In the genomic region with DNA sequence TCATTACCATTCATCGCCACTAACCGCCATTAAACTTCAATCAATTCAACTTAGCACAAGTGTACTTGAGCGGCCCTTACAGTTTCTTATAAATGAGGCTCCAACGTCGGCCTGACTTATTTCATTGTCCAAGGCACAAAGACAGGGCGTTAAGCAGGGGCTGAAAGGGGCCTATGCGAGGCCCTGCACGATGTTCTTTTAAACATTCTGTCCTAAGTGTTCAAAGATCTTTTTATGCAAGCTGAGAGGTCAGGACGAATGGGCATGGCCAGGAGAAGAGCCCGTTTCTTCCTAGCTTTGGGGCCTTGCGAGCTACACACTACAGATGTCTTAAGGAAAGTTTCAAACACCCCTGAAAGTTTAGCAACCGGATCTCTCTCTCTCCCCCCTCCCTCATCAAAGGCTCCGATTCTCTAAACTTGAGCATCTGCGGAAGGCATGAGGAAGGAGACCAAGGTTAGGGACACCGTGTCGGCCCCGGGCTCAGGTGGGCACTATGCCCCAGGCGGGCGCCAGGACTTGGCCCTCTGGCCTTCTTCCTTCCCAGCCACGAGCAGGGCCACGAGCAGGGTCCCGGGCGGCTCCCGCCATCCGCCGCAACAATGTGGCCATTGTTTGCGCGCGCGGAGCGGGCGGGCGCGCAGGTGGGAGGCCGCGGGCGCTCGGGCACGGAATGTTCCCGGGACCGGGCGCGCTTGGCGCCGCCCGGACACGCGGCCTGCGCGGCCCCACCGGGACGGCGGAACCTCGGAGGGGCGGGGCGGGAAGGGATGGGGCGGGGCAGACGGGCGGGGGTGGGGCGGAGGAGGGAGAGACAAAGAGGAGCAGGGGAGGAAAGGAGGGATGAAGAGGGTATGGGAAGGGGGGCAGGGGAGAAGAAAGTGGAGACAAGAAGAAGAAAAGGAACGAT, we compare ENCODE assay signal across 9 mouse cellular contexts. TPM values are rescaled to one million over a fixed set of nuclear protein-coding genes. Genes with fewer than 3 reads are reported as not detected.
DNase-seq lines count a peak whose midpoint lies in the region; ATAC-seq lines count a peak whose summit lies in the region.
"Had no signal": no experiment of that assay in that cellular context is flagged by ENCODE, and none has a peak within 500 bp of the region (broad histone marks: within the 10 kb centered on the region; RNA-seq: fewer than 3 reads in every experiment).

No protein-coding gene starts in this region.

- peaks cover 67% of the 10 kb centered on the region for H3K4me1 ChIP-seq in forebrain, embryonic 13.5 days
- H3K4me1 ChIP-seq in hindbrain, embryonic 11.5 days (replicated peaks; ENCODE audit: control insufficient read depth, insufficient read depth, low read length) = peaks cover 8% of the 10 kb centered on the region
- peaks cover 52% of the 10 kb centered on the region for H3K4me1 ChIP-seq in midbrain, embryonic 13.5 days (replicated peaks)

- H3K4me2 ChIP-seq in forebrain, embryonic 13.5 days = peak overlapping the region; percentile 91
- H3K4me2 ChIP-seq in hindbrain, embryonic 11.5 days (replicated peaks; ENCODE audit: low read depth, low read length) = peak overlapping the region; percentile 69
- peak overlapping the region; percentile 68 for H3K4me2 ChIP-seq in midbrain, embryonic 13.5 days (replicated peaks)

- ATAC-seq in forebrain, embryonic 13.5 days = peak; percentile 55
- peak; percentile 68 for ATAC-seq in hindbrain, embryonic 11.5 days (ENCODE audit: low FRiP score)
- peak; percentile 62 for ATAC-seq in midbrain, embryonic 13.5 days

- peak overlapping the region; percentile 95 for H3K27ac ChIP-seq in forebrain, embryonic 13.5 days
- peak overlapping the region; percentile 96 for H3K27ac ChIP-seq in hindbrain, embryonic 11.5 days (ENCODE audit: low read depth, low read length)
- H3K27ac ChIP-seq in midbrain, embryonic 13.5 days = peak overlapping the region; percentile 91

- under 1% methylated on average over 54 of the region's 61 CpGs for WGBS in forebrain, embryonic 13.5 days
- WGBS in hindbrain, embryonic 11.5 days = 2% methylated on average over 51 of the region's 61 CpGs
- WGBS in midbrain, embryonic 13.5 days = under 1% methylated on average over 56 of the region's 61 CpGs

- peak; percentile 45 to 74 for DNase-seq in adrenal gland, adult (ENCODE audit: inconsistent age in 2 of 2, low spot score in 1 of 2)
- DNase-seq in adrenal gland, postnatal 4 days (ENCODE audit: low spot score in 2 of 2) = no peak
- DNase-seq in NIH3T3 (ENCODE audit: low read depth) (peak; percentile 73), adipocyte (ENCODE audit: low spot score) (no peak)
- DNase-seq in hindbrain, embryonic 11.5 days (ENCODE audit: low spot score) = peak; percentile 70
- DNase-seq in left cerebral cortex, postnatal 4 days = peak; percentile 46

- intact Hi-C loops in left cerebral cortex, postnatal 4 days (cut with DNase I) = no loop called here

- H3K4me3 ChIP-seq in forebrain, embryonic 13.5 days = peak overlapping the region; percentile 55
- H3K4me3 ChIP-seq in hindbrain, embryonic 11.5 days (ENCODE audit: low read depth, low read length) = peak overlapping the region; percentile 47
- peak overlapping the region; percentile 48 for H3K4me3 ChIP-seq in midbrain, embryonic 13.5 days (replicated peaks)
- H3K4me3 ChIP-seq: erythroblast, embryonic 14.5 days had no signal

- H3K9ac ChIP-seq in forebrain, embryonic 13.5 days = peak overlapping the region; percentile 79
- peak overlapping the region; percentile 73 for H3K9ac ChIP-seq in hindbrain, embryonic 11.5 days (ENCODE audit: low read depth, low read length)
- peak overlapping the region; percentile 63 for H3K9ac ChIP-seq in midbrain, embryonic 13.5 days (replicated peaks)

- H3K36me3 ChIP-seq in forebrain, embryonic 13.5 days (ENCODE audit: poor library complexity, severe bottlenecking) = no peaks in the 10 kb centered on the region
- H3K36me3 ChIP-seq in hindbrain, embryonic 11.5 days (ENCODE audit: control insufficient read depth, insufficient read depth, low read length) = no peaks in the 10 kb centered on the region
- H3K36me3 ChIP-seq in midbrain, embryonic 13.5 days = no peaks in the 10 kb centered on the region

- 0 out of 2 replicates have a peak, but pooled peaks cover 4% of the 10 kb centered on the region for H3K27me3 ChIP-seq in forebrain, embryonic 13.5 days
- H3K27me3 ChIP-seq in hindbrain, embryonic 11.5 days (ENCODE audit: control insufficient read depth, insufficient read depth, low read length) = no peaks in the 10 kb centered on the region; the same call in 1 of the 2 replicates
- H3K27me3 ChIP-seq in midbrain, embryonic 13.5 days = peaks cover 15% of the 10 kb centered on the region; the same call in 1 of the 2 replicates

- no peaks in the 10 kb centered on the region for H3K9me3 ChIP-seq in forebrain, embryonic 13.5 days (replicated peaks)
- no peaks in the 10 kb centered on the region for H3K9me3 ChIP-seq in hindbrain, embryonic 11.5 days (ENCODE audit: control insufficient read depth, low read length)
- no peaks in the 10 kb centered on the region for H3K9me3 ChIP-seq in midbrain, embryonic 13.5 days

RNA-seq across cellular contexts. Expression of gene Gli2, which starts 5.7 kb away (rescaled TPM):
- 1 to 10 TPM; 3.9 to 4.3 TPM for total RNA-seq in adrenal gland, postnatal 4 days (2021)
- polyA plus RNA-seq in forebrain, embryonic 13.5 days (2015; fragmentation: Nextera tagmentation; extraction: Ambion mirVana) = 5.6 and 6.5 TPM in 2 replicates
- polyA plus RNA-seq in hindbrain, embryonic 11.5 days (2014; fragmentation: Nextera tagmentation; extraction: Ambion mirVana) = 7.1 and 8.7 TPM in 2 replicates
- total RNA-seq in left cerebral cortex, postnatal 4 days (2021) = 1 to 10 TPM; 2.9 to 3.3 TPM
- 2.9 and 3.9 TPM in 2 replicates for polyA plus RNA-seq in midbrain, embryonic 13.5 days (2015; fragmentation: Nextera tagmentation; extraction: Ambion mirVana)
- polyA plus RNA-seq: erythroblast, embryonic 14.5 days had no signal

Comparison
In these comparisons a context has a peak if more than half of its experiments do, and no peak if none do; other contexts are left out.
1. DNase-seq: peak in adrenal gland, adult (2 of 2), NIH3T3 (single experiment), hindbrain, embryonic 11.5 days (single experiment) and left cerebral cortex, postnatal 4 days (single experiment); none in adrenal gland, postnatal 4 days (0 of 2) and adipocyte (single experiment).
2. Peak in every context shown above with its lines, with median percentiles within 50 percentile points of each other: ATAC-seq, H3K27ac ChIP-seq, H3K4me2 ChIP-seq, H3K4me3 ChIP-seq and H3K9ac ChIP-seq.